Mouse (Mus musculus): ENCODE data around the gene Etfbkmt. TPM values are rescaled to one million over a fixed set of nuclear protein-coding genes. Genes with fewer than 3 reads are reported as not detected.
A peak's percentile ranks its signal among the peaks of the same experiment; 100 is the strongest.

Gene Etfbkmt
- 7.6 and 9.8 TPM in 2 replicates for polyA plus RNA-seq (2015; fragmentation: Nextera tagmentation; extraction: Ambion mirVana)

GRCm38 (mm10) chr6:149139471-149139870 is at the start of gene Etfbkmt:
Gene Etfbkmt, plus strand, starts transcription at chr6:149139849.
- Histone ChIP-seq H3K36me3 (no peaks in the 10 kb centered on the region), H3K27me3 (replicated peaks) (no peaks in the 10 kb centered on the region), H3K4me1 (peaks cover 11% of the 10 kb centered on the region), H3K27ac (replicated peaks) (no peak within 1 kb of the TSS), H3K4me2 (no peak within 1 kb of the TSS), H3K9me3 (replicated peaks) (no peaks in the 10 kb centered on the region), H3K4me3 (replicated peaks) (no peak within 1 kb of the TSS), H3K9ac (replicated peaks) (no peak within 1 kb of the TSS)
- ATAC-seq (ENCODE audit: low FRiP score): no peak
- WGBS: 76% methylated on average over 1 of the region's 1 CpGs

- Histone ChIP-seq H3K4me1 (0 out of 2 replicates have a peak, but pooled peaks cover 5% of the 10 kb centered on the region), H3K36me3 (no peaks in the 10 kb centered on the region), H3K4me2 (no peak overlapping the region), H3K9me3 (replicated peaks) (no peaks in the 10 kb centered on the region), H3K27ac (replicated peaks) (no peak overlapping the region), H3K9ac (replicated peaks) (no peak overlapping the region), H3K4me3 (replicated peaks) (no peak overlapping the region), H3K27me3 (replicated peaks) (no peaks in the 10 kb centered on the region)
- no peak for ATAC-seq (ENCODE audit: low FRiP score)
- WGBS: 97% methylated on average over 6 of the region's 6 CpGs
These were observed 47.2 kb upstream of the Etfbkmt start for GRCm38 (mm10) chr6:149092406-149092805.

GRCm38 (mm10) chr6:149093465-149093864 is 46.2 kb upstream of the Etfbkmt start:
- no peak overlapping the region for H3K4me2 ChIP-seq
- H3K36me3 ChIP-seq: no peaks in the 10 kb centered on the region
- H3K27ac ChIP-seq (replicated peaks): no peak overlapping the region
- ATAC-seq (ENCODE audit: low FRiP score): no peak
- no peaks in the 10 kb centered on the region for H3K9me3 ChIP-seq (replicated peaks)
- 0 out of 2 replicates have a peak, but pooled peaks cover 5% of the 10 kb centered on the region for H3K4me1 ChIP-seq
- H3K9ac ChIP-seq (replicated peaks): no peak overlapping the region
- no peak overlapping the region for H3K4me3 ChIP-seq (replicated peaks)
- 71% methylated on average over 5 of the region's 5 CpGs for WGBS
- H3K27me3 ChIP-seq (replicated peaks): no peaks in the 10 kb centered on the region

- Histone ChIP-seq H3K27me3 (replicated peaks) (no peaks in the 10 kb centered on the region), H3K4me2 (no peak overlapping the region), H3K36me3 (no peaks in the 10 kb centered on the region), H3K4me3 (replicated peaks) (no peak overlapping the region), H3K9ac (replicated peaks) (no peak overlapping the region), H3K4me1 (peaks cover 10% of the 10 kb centered on the region), H3K27ac (replicated peaks) (no peak overlapping the region), H3K9me3 (replicated peaks) (no peaks in the 10 kb centered on the region)
- WGBS: 81% methylated on average over 1 of the region's 1 CpGs
- no peak for ATAC-seq (ENCODE audit: low FRiP score)
These were observed 45.1 kb upstream of the Etfbkmt start for GRCm38 (mm10) chr6:149094555-149094954.

GRCm38 (mm10) chr6:149095389-149095788 is 44.3 kb upstream of the Etfbkmt start:
- H3K4me1 ChIP-seq: peaks cover 12% of the 10 kb centered on the region
- H3K27me3 ChIP-seq (replicated peaks): no peaks in the 10 kb centered on the region
- no peak for ATAC-seq (ENCODE audit: low FRiP score)
- no peak overlapping the region for H3K9ac ChIP-seq (replicated peaks)
- H3K36me3 ChIP-seq: no peaks in the 10 kb centered on the region
- no peaks in the 10 kb centered on the region for H3K9me3 ChIP-seq (replicated peaks)
- no peak overlapping the region for H3K4me3 ChIP-seq (replicated peaks)
- H3K4me2 ChIP-seq: no peak overlapping the region
- no peak overlapping the region for H3K27ac ChIP-seq (replicated peaks)
- 47% methylated on average over 6 of the region's 6 CpGs for WGBS

- no peaks in the 10 kb centered on the region for H3K27me3 ChIP-seq (replicated peaks)
- H3K4me3 ChIP-seq (replicated peaks): no peak overlapping the region
- no peak overlapping the region for H3K27ac ChIP-seq (replicated peaks)
- H3K4me1 ChIP-seq: peaks cover 12% of the 10 kb centered on the region
- H3K9ac ChIP-seq (replicated peaks): no peak overlapping the region
- no peak for ATAC-seq (ENCODE audit: low FRiP score)
- no peaks in the 10 kb centered on the region for H3K9me3 ChIP-seq (replicated peaks)
- WGBS: 91% methylated on average over 2 of the region's 2 CpGs
- no peaks in the 10 kb centered on the region for H3K36me3 ChIP-seq
- no peak overlapping the region for H3K4me2 ChIP-seq
These were observed 43.4 kb upstream of the Etfbkmt start for GRCm38 (mm10) chr6:149096233-149096632.

GRCm38 (mm10) chr6:149097276-149097675 is 42.4 kb upstream of the Etfbkmt start:
- Histone ChIP-seq H3K9me3 (replicated peaks) (no peaks in the 10 kb centered on the region), H3K9ac (replicated peaks) (no peak overlapping the region), H3K27ac (replicated peaks) (no peak overlapping the region), H3K4me2 (no peak overlapping the region), H3K27me3 (replicated peaks) (no peaks in the 10 kb centered on the region), H3K4me1 (peaks cover 14% of the 10 kb centered on the region), H3K36me3 (no peaks in the 10 kb centered on the region), H3K4me3 (replicated peaks) (no peak overlapping the region)
- WGBS: 97% methylated on average over 1 of the region's 1 CpGs
- ATAC-seq (ENCODE audit: low FRiP score): no peak

- Histone ChIP-seq H3K4me2 (peak overlapping the region; percentile 64), H3K4me3 (replicated peaks) (peak overlapping the region; percentile 24), H3K9ac (replicated peaks) (no peak overlapping the region), H3K27me3 (replicated peaks) (no peaks in the 10 kb centered on the region), H3K36me3 (no peaks in the 10 kb centered on the region), H3K4me1 (peaks cover 14% of the 10 kb centered on the region), H3K9me3 (replicated peaks) (no peaks in the 10 kb centered on the region), H3K27ac (replicated peaks) (no peak overlapping the region)
- no peak for ATAC-seq (ENCODE audit: low FRiP score)
These were observed 40.7 kb upstream of the Etfbkmt start for GRCm38 (mm10) chr6:149098993-149099392.

GRCm38 (mm10) chr6:149100174-149101075 is 39.2 kb upstream of the Etfbkmt start:
- H3K4me1 ChIP-seq: peaks cover 11% of the 10 kb centered on the region
- no peaks in the 10 kb centered on the region for H3K27me3 ChIP-seq (replicated peaks)
- H3K4me3 ChIP-seq (replicated peaks): peak overlapping the region; percentile 93
- H3K9ac ChIP-seq (replicated peaks): peak overlapping the region; percentile 96
- H3K9me3 ChIP-seq (replicated peaks): no peaks in the 10 kb centered on the region
- H3K27ac ChIP-seq (replicated peaks): peak overlapping the region; percentile 98
- peak overlapping the region; percentile 64 for H3K4me2 ChIP-seq
- H3K36me3 ChIP-seq: no peaks in the 10 kb centered on the region
- WGBS: 1% methylated on average over 52 of the region's 52 CpGs
- ATAC-seq (ENCODE audit: low FRiP score): peak; percentile 50

GRCm38 (mm10) chr6:149101076-149101942 is 38.3 kb upstream of the Etfbkmt start, which contains the start of gene Dennd5b:
Gene Dennd5b, minus strand, starts transcription at chr6:149101680.
- no peaks in the 10 kb centered on the region for H3K9me3 ChIP-seq (replicated peaks)
- H3K4me1 ChIP-seq: peaks cover 9% of the 10 kb centered on the region
- H3K4me3 ChIP-seq (replicated peaks): peak within 1 kb of the TSS; percentile 93
- H3K9ac ChIP-seq (replicated peaks): peak within 1 kb of the TSS; percentile 96
- no peaks in the 10 kb centered on the region for H3K36me3 ChIP-seq
- H3K4me2 ChIP-seq: peak within 1 kb of the TSS; percentile 64
- WGBS: under 1% methylated on average over 115 of the region's 124 CpGs
- peak; percentile 95 for ATAC-seq (ENCODE audit: low FRiP score)
- H3K27ac ChIP-seq (replicated peaks): peak within 1 kb of the TSS; percentile 98
- H3K27me3 ChIP-seq (replicated peaks): no peaks in the 10 kb centered on the region

GRCm38 (mm10) chr6:149101943-149102243 is 37.8 kb upstream of the Etfbkmt start:
- H3K27ac ChIP-seq (replicated peaks): peak overlapping the region; percentile 98
- peak overlapping the region; percentile 96 for H3K9ac ChIP-seq (replicated peaks)
- peaks cover 9% of the 10 kb centered on the region for H3K4me1 ChIP-seq
- H3K36me3 ChIP-seq: no peaks in the 10 kb centered on the region
- no peaks in the 10 kb centered on the region for H3K9me3 ChIP-seq (replicated peaks)
- no peaks in the 10 kb centered on the region for H3K27me3 ChIP-seq (replicated peaks)
- 7% methylated on average over 7 of the region's 7 CpGs for WGBS
- peak overlapping the region; percentile 64 for H3K4me2 ChIP-seq
- H3K4me3 ChIP-seq (replicated peaks): peak overlapping the region; percentile 93
- ATAC-seq (ENCODE audit: low FRiP score): peak; percentile 43

Measured in neural tube, embryonic 15.5 days (tissue).